Mouse (Mus musculus) thymus, postnatal 36 days (tissue): Measurements from ENCODE around the gene Zfp772.
"Not testable (repeated sequence)": the region's sequence is repeated elsewhere in the genome, so short reads cannot be mapped to it uniquely, and the experiment has no call there.

Source experiments
- DNase-seq, 2 experiments: peaks; one replicate each; pipeline ENCODE4 v3.0.0; 2022; ENCODE audit warnings: mixed read lengths in 2 of 2

Zfp772 gene

DNA sequence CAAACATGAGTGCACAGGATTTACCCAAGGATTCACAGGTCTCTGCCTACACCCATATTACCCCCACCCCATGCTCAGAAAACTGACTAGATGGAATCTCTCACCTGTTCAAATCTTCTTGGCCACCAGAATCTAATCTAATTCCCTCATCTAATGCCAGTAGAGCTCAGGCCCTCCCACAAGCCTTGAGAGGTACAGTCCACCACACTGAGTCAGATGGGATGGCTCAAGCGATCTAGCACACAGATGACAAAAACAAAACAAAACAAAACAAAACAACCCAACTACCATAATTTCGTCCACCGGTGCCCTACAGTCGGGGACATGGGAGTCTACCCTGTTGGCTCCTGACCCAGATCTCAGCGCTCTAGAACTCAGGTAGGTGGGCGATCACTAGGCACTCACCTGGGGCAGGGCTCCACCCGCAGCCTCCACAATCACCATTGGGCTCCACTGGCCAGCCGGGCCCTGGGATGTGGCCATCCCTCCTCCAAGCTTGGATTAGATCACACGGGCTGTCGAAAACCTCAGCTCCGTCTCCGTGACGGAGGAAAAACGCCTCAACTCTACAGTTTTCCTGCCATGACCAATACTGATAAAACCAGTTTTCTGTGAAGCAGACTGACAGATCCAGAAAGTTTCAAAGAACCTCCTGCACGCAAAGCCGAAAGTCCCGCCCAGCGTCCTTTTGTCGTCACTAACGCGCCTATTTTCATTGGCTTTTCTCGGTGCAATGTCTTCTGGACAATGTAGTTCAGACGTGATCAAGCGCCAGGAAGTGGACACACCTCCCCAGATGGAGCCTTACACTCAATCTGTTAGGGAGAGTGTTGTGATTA is at the start of gene Zfp772:
TSS of gene Zfp772 (minus strand) at position 686 of the 839 bp plus-strand sequence.
- peak; percentile 45 to 54 for DNase-seq

DNA sequence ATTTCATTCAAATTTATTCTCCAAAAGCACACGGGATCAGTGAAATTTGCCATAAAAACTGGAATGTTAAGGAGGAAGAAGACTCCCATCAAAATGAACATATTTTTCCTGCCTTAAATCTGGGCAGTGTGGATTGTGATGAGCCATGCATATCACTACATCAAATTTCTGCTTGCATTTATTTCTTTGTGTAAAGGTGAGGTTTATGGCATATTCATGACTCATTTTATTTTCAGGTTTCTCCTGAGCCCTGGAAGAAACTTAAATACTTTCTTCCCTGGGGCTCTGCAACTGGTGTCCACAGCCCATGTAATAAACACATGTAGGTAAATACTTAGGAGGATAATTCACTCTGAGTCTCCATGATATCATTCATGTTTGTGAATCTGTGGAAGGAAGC is 37.4 kb upstream of the Zfp772 start, which contains the start of gene Vmn2r29:
TSS of gene Vmn2r29 (minus strand) at position 101 of the 400 bp plus-strand sequence.
- DNase-seq = not testable (repeated sequence)

DNA sequence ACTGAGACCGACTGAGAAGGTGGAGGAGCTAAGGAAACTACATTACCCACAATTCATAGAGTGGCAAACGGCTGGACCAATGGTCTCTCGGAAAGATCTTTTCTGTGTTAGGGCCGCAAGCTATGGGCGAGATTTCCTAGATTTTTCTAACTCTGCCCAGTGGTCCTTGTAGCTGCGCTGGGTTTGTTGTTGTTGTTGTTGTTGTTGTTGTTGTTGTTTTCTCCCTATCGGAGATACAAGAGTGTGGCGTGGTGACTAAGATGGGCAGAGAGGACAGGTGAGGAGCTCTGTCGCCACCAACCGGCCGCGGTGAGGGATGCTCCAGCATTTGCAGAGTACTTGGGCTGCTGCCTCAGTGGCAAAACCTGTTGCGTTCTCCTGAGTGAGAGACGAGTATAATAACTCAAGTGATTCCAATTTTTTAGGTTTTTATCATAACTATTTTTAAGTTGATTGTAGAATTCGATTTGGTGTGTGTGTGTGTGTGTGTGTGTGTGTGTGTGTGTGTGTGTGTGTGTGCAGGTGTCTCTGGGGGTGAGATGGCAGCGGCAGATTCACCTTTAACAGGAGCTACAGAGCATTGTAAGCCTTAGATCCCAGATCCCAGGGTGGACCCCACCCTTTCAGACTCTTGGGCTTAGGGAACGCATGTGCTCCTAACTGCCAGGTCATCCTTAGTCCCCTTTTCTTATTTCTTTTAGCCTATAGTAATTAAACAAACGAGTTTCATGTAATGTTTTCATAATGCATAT is 21.4 kb downstream of the Zfp772 start:
- DNase-seq = peak; percentile 71 to 72

DNA sequence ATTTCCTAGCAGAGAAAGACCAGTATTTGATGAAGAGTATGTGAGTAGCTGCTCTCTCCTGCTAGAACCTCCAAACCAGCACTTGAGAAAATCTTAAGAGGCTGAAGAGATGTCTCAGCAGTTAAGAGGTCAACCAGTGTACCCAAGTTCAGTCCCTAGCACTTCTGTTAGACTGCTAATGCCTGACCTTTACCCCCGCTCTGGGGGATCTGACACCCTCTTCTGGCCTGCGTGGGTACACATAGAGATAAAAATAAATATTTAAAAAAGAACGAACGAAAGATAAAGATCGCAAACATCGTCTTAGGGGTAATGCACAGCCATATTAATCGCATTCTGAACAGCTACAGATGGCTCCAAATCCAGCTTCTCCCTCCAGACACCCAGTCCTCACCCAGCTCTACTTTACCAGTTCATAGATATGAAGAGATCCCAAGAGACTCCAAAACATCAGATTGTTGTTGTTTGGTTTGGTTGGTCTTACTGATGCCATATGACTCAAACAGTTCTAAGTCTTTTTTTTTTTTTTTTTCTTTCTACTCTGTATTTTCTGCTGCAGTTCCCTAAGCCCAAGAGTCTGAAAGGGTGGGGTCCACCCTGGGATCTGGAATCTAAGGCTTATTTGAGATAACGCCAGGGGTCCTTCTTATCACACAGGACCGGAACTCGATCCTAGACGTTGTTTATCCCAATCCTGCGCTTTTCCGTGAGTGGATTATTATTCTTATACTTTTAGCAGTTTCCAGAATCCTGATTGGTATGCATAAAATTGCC is 22.2 kb downstream of the Zfp772 start:
- DNase-seq = no peak

DNA sequence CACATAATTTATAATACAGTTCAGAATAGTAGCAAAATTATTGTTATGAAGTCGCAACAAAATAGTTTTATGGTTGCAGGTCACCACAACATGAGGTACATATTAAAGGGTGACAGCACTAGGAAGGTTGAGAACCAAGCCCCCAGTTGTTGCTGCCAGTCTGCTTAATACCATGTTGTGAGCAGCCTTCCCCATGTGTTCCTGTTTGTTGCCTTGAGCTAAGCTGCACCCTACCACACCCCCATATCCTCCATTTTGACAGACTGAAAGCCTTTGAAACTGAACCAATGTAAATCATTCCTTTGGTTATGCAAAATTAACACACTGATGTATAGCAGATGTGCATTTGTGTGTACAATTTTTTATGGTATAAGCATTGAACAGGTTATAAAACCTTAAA is 23.9 kb downstream of the Zfp772 start:
- DNase-seq = no peak

DNA sequence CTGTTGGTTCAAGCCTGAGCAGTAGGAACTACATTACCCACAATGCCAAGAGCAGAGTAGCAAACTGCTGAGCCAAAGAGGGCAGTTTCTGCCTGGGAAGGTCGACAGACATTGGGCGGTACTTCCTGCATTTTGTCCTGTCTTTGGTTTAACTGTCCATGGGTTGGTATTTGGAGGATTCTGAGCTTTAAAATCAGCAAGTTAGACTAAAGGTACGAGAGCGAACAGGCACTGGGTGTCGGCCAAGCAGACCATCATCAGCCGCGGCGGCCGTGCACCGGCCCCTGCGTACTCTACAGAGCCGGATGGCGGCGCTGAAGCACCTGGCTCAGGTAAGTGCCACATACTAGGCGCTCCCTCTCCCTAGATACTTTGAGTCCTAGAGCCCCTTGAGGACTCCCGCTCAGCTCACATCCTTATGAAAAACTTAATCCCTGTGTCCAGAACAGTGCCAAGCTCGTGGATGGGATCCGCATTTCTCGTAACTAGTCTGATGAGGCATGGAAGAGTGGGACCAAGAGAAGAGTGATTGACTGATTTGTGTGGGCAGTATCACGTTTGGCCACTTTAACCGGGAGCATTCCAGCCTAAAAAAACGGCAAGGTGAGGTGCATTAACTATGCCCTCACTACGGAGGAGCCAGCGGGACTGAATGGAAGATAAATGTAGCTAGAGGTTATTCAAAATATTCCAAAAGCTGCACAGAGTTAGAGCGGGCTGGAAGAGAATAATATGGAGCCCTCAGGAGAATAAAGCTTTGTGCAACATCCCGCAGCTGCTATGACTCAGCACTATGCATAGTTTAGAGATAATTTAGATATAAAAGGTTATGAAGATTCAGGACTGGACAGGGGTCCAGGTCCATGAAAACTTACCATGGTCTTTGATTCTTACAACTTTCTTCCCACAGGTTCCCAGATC is 38.3 kb downstream of the Zfp772 start, which contains the start of gene Zfp418:
TSS of gene Zfp418 (plus strand) at position 104 of the 921 bp plus-strand sequence.
- DNase-seq = peak; percentile 17 to 25
